Mouse (Mus musculus) kidney, postnatal 14 days (tissue): Measurements from ENCODE around the gene Pitpnc1.

Source experiments
- DNase-seq: peaks from one replicate; pipeline ENCODE4 v3.0.0; 2022; ENCODE audit warnings: mixed read lengths

Gene Pitpnc1

GRCm38 (mm10) chr11:107466611-107467391, 3.7 kb downstream of the Pitpnc1 start:
- DNase-seq = peak; percentile 39

GRCm38 (mm10) chr11:107465969-107466368, 4.5 kb downstream of the Pitpnc1 start:
- no peak for DNase-seq

GRCm38 (mm10) chr11:107465041-107465440, 5.5 kb downstream of the Pitpnc1 start:
- DNase-seq = no peak

GRCm38 (mm10) chr11:107464141-107464540, 6.4 kb downstream of the Pitpnc1 start:
- peak; percentile 43 for DNase-seq

GRCm38 (mm10) chr11:107463251-107463681, 7.2 kb downstream of the Pitpnc1 start:
- DNase-seq = peak; percentile 45

- no peak for DNase-seq
These were observed 8.0 kb downstream of the Pitpnc1 start for GRCm38 (mm10) chr11:107462478-107462877.

- DNase-seq = no peak
These were observed 10.7 kb downstream of the Pitpnc1 start for GRCm38 (mm10) chr11:107459828-107460227.

GRCm38 (mm10) chr11:107458986-107459385, 11.5 kb downstream of the Pitpnc1 start:
- DNase-seq = no peak

- DNase-seq = no peak
These were observed 12.2 kb downstream of the Pitpnc1 start for GRCm38 (mm10) chr11:107458286-107458685.

- no peak for DNase-seq
These were observed 13.2 kb downstream of the Pitpnc1 start for GRCm38 (mm10) chr11:107457282-107457681.

- no peak for DNase-seq
These were observed 15.7 kb downstream of the Pitpnc1 start for GRCm38 (mm10) chr11:107454546-107455462.

GRCm38 (mm10) chr11:107452053-107452452, 18.4 kb downstream of the Pitpnc1 start:
- no peak for DNase-seq

GRCm38 (mm10) chr11:107451106-107451505, 19.4 kb downstream of the Pitpnc1 start:
- DNase-seq = peak; percentile 79

- DNase-seq = peak; percentile 61
These were observed 20.4 kb downstream of the Pitpnc1 start for GRCm38 (mm10) chr11:107450097-107450496.

GRCm38 (mm10) chr11:107449169-107449910, 21.2 kb downstream of the Pitpnc1 start:
- no peak for DNase-seq

- no peak for DNase-seq
These were observed 22.6 kb downstream of the Pitpnc1 start for GRCm38 (mm10) chr11:107447915-107448314.

- no peak for DNase-seq
These were observed 23.1 kb downstream of the Pitpnc1 start for GRCm38 (mm10) chr11:107447349-107447748.

- DNase-seq = no peak
These were observed 23.8 kb downstream of the Pitpnc1 start for GRCm38 (mm10) chr11:107446650-107447049.

- no peak for DNase-seq
These were observed 24.8 kb downstream of the Pitpnc1 start for GRCm38 (mm10) chr11:107445683-107446082.

GRCm38 (mm10) chr11:107443121-107444095, 27.1 kb downstream of the Pitpnc1 start:
- DNase-seq = no peak

GRCm38 (mm10) chr11:107441050-107441449, 29.4 kb downstream of the Pitpnc1 start:
- DNase-seq = no peak

GRCm38 (mm10) chr11:107438140-107438539, 32.4 kb downstream of the Pitpnc1 start:
- DNase-seq = no peak
